Mouse (Mus musculus): Measurements from ENCODE around the gene Lrrc36. TPM values are rescaled to one million over a fixed set of nuclear protein-coding genes. Genes with fewer than 3 reads are reported as not detected.

Gene Lrrc36
- polyA plus RNA-seq, 1 experiment = 0.24 TPM

- no peak for TF ChIP-seq CTCF (IDR thresholded peaks at IDR 0.05; ENCODE audit: borderline replicate concordance, control insufficient read depth, extremely low read depth, insufficient read depth, low read length, poor library complexity)
- no peak for TF ChIP-seq POLR2A (IDR thresholded peaks at IDR 0.05; ENCODE audit: control insufficient read depth, extremely low read depth, insufficient read depth, low read length, poor library complexity)
- no peaks in the 10 kb centered on the region for H3K4me1 ChIP-seq (replicated peaks; ENCODE audit: control insufficient read depth, insufficient read depth, low read length)
- H3K27me3 ChIP-seq (ENCODE audit: control insufficient read depth, insufficient read depth, low read length) = no peaks in the 10 kb centered on the region
- DNase-seq = no peak
- H3K4me3 ChIP-seq (ENCODE audit: control insufficient read depth, insufficient read depth, low read length) = no peak overlapping the region
- 13% methylated on average over 1 of the region's 1 CpGs for WGBS
- H3K36me3 ChIP-seq (ENCODE audit: control insufficient read depth, insufficient read depth, low read length) = no peaks in the 10 kb centered on the region
- no peak overlapping the region for H3K27ac ChIP-seq (ENCODE audit: control insufficient read depth, insufficient read depth, low read length)
These were observed 75.9 kb downstream of the Lrrc36 start for GRCm38 (mm10) chr8:105489281-105489680.

- no peak for DNase-seq
- WGBS = 91% methylated on average over 3 of the region's 3 CpGs
- no peak for TF ChIP-seq CTCF (IDR thresholded peaks at IDR 0.05; ENCODE audit: borderline replicate concordance, control insufficient read depth, extremely low read depth, insufficient read depth, low read length, poor library complexity)
- no peak for TF ChIP-seq POLR2A (IDR thresholded peaks at IDR 0.05; ENCODE audit: control insufficient read depth, extremely low read depth, insufficient read depth, low read length, poor library complexity)
- no peaks in the 10 kb centered on the region for H3K36me3 ChIP-seq (ENCODE audit: control insufficient read depth, insufficient read depth, low read length)
- H3K27ac ChIP-seq (ENCODE audit: control insufficient read depth, insufficient read depth, low read length) = no peak overlapping the region
- H3K4me3 ChIP-seq (ENCODE audit: control insufficient read depth, insufficient read depth, low read length) = no peak overlapping the region
- peaks cover 6% of the 10 kb centered on the region for H3K4me1 ChIP-seq (replicated peaks; ENCODE audit: control insufficient read depth, insufficient read depth, low read length)
- H3K27me3 ChIP-seq (ENCODE audit: control insufficient read depth, insufficient read depth, low read length) = no peaks in the 10 kb centered on the region
These were observed 80.1 kb downstream of the Lrrc36 start for GRCm38 (mm10) chr8:105493495-105493894.

- H3K27me3 ChIP-seq (ENCODE audit: control insufficient read depth, insufficient read depth, low read length) = no peaks in the 10 kb centered on the region
- 95% methylated on average over 3 of the region's 3 CpGs for WGBS
- TF ChIP-seq CTCF (IDR thresholded peaks at IDR 0.05; ENCODE audit: borderline replicate concordance, control insufficient read depth, extremely low read depth, insufficient read depth, low read length, poor library complexity) = no peak
- TF ChIP-seq POLR2A (IDR thresholded peaks at IDR 0.05; ENCODE audit: control insufficient read depth, extremely low read depth, insufficient read depth, low read length, poor library complexity) = no peak
- no peak overlapping the region for H3K27ac ChIP-seq (ENCODE audit: control insufficient read depth, insufficient read depth, low read length)
- no peak for DNase-seq
- H3K4me3 ChIP-seq (ENCODE audit: control insufficient read depth, insufficient read depth, low read length) = no peak overlapping the region
- peaks cover 6% of the 10 kb centered on the region for H3K4me1 ChIP-seq (replicated peaks; ENCODE audit: control insufficient read depth, insufficient read depth, low read length)
- no peaks in the 10 kb centered on the region for H3K36me3 ChIP-seq (ENCODE audit: control insufficient read depth, insufficient read depth, low read length)
These were observed 81.2 kb downstream of the Lrrc36 start for GRCm38 (mm10) chr8:105494566-105494965.

GRCm38 (mm10) chr8:105495350-105496302, 82.3 kb downstream of the Lrrc36 start:
- 78% methylated on average over 17 of the region's 17 CpGs for WGBS
- Histone ChIP-seq H3K4me1 (replicated peaks; ENCODE audit: control insufficient read depth, insufficient read depth, low read length) (peaks cover 10% of the 10 kb centered on the region), H3K27ac (ENCODE audit: control insufficient read depth, insufficient read depth, low read length) (no peak overlapping the region)

GRCm38 (mm10) chr8:105496439-105497180, 83.2 kb downstream of the Lrrc36 start, which contains the start of gene Zdhhc1:
TSS of gene Zdhhc1 (minus strand) at chr8:105496902.
- H3K36me3 ChIP-seq (ENCODE audit: control insufficient read depth, insufficient read depth, low read length) = no peaks in the 10 kb centered on the region
- 2% methylated on average over 68 of the region's 68 CpGs for WGBS
- peak; percentile 87 for DNase-seq
- TF ChIP-seq POLR2A (IDR thresholded peaks at IDR 0.05; ENCODE audit: control insufficient read depth, extremely low read depth, insufficient read depth, low read length, poor library complexity) = no peak; the same call in 1 of the 2 replicates
- TF ChIP-seq CTCF (IDR thresholded peaks at IDR 0.05; ENCODE audit: borderline replicate concordance, control insufficient read depth, extremely low read depth, insufficient read depth, low read length, poor library complexity) = peak; percentile 65; the same call in 1 of the 2 replicates
- no peaks in the 10 kb centered on the region for H3K27me3 ChIP-seq (ENCODE audit: control insufficient read depth, insufficient read depth, low read length)
- H3K4me1 ChIP-seq (replicated peaks; ENCODE audit: control insufficient read depth, insufficient read depth, low read length) = peaks cover 10% of the 10 kb centered on the region
- H3K4me3 ChIP-seq (ENCODE audit: control insufficient read depth, insufficient read depth, low read length) = peak within 1 kb of the TSS; percentile 48
- H3K27ac ChIP-seq (ENCODE audit: control insufficient read depth, insufficient read depth, low read length) = no peak within 1 kb of the TSS

More at GRCm38 (mm10) chr8:105495350-105496302, 82.3 kb downstream of the Lrrc36 start:
- no peaks in the 10 kb centered on the region for H3K36me3 ChIP-seq (ENCODE audit: control insufficient read depth, insufficient read depth, low read length)
- TF ChIP-seq CTCF (IDR thresholded peaks at IDR 0.05; ENCODE audit: borderline replicate concordance, control insufficient read depth, extremely low read depth, insufficient read depth, low read length, poor library complexity) (no peak), POLR2A (IDR thresholded peaks at IDR 0.05; ENCODE audit: control insufficient read depth, extremely low read depth, insufficient read depth, low read length, poor library complexity) (no peak)
- H3K27me3 ChIP-seq (ENCODE audit: control insufficient read depth, insufficient read depth, low read length) = no peaks in the 10 kb centered on the region
- no peak overlapping the region for H3K4me3 ChIP-seq (ENCODE audit: control insufficient read depth, insufficient read depth, low read length)
- no peak for DNase-seq

- no peak for TF ChIP-seq CTCF (IDR thresholded peaks at IDR 0.05; ENCODE audit: borderline replicate concordance, control insufficient read depth, extremely low read depth, insufficient read depth, low read length, poor library complexity)
- no peak for TF ChIP-seq POLR2A (IDR thresholded peaks at IDR 0.05; ENCODE audit: control insufficient read depth, extremely low read depth, insufficient read depth, low read length, poor library complexity)
- peak overlapping the region; percentile 28 for H3K4me3 ChIP-seq (ENCODE audit: control insufficient read depth, insufficient read depth, low read length)
- 58% methylated on average over 12 of the region's 12 CpGs for WGBS
- DNase-seq = no peak
- no peaks in the 10 kb centered on the region for H3K36me3 ChIP-seq (ENCODE audit: control insufficient read depth, insufficient read depth, low read length)
- peaks cover 10% of the 10 kb centered on the region for H3K4me1 ChIP-seq (replicated peaks; ENCODE audit: control insufficient read depth, insufficient read depth, low read length)
- no peaks in the 10 kb centered on the region for H3K27me3 ChIP-seq (ENCODE audit: control insufficient read depth, insufficient read depth, low read length)
- no peak overlapping the region for H3K27ac ChIP-seq (ENCODE audit: control insufficient read depth, insufficient read depth, low read length)
These were observed 86.4 kb downstream of the Lrrc36 start for GRCm38 (mm10) chr8:105499787-105500186.
